Mouse (Mus musculus) C2C12 (cell line): Measurements from ENCODE around the gene Olfr325. TPM values are rescaled to one million over a fixed set of nuclear protein-coding genes. Genes with fewer than 3 reads are reported as not detected.

Source experiments
- H3K27me3 ChIP-seq: one replicate; pipeline ENCODE4 v1.6.1; 2011; ENCODE audit not compliant: control insufficient read depth, insufficient read depth, insufficient read length
- H3K36me3 ChIP-seq: one replicate; pipeline ENCODE4 v1.6.1; 2011; ENCODE audit not compliant: control insufficient read depth, insufficient read depth
- H3K4me3 ChIP-seq: one replicate; pipeline ENCODE4 v1.5.1; 2011; ENCODE audit warnings: mild to moderate bottlenecking, control low read depth; ENCODE audit not compliant: poor library complexity, insufficient read depth, severe bottlenecking
- H3K79me2 ChIP-seq: one replicate; pipeline ENCODE4 v1.6.1; 2011; ENCODE audit not compliant: control insufficient read depth, insufficient read depth
- H3K79me3 ChIP-seq: one replicate; pipeline ENCODE4 v1.6.1; 2011; ENCODE audit warnings: low read depth, control low read depth
- H3ac ChIP-seq: one replicate; pipeline ENCODE3; 2011; ENCODE audit warnings: low read depth; ENCODE audit not compliant: control insufficient read depth, insufficient read length
- CEBPB ChIP-seq: IDR thresholded peaks from one replicate; pipeline ENCODE4 v1.6.1; 2011; ENCODE audit warnings: low read depth, mild to moderate bottlenecking, control low read depth, moderate library complexity
- CTCF ChIP-seq: IDR thresholded peaks from one replicate; pipeline ENCODE4 v1.5.1; 2011; ENCODE audit not compliant: control insufficient read depth, insufficient read depth, insufficient read length
- FOSL1 ChIP-seq: IDR thresholded peaks from one replicate; pipeline ENCODE4 v1.8.0; 2011; ENCODE audit warnings: mild to moderate bottlenecking, low read length; ENCODE audit not compliant: poor library complexity, insufficient read depth, severe bottlenecking
- MAX ChIP-seq: IDR thresholded peaks from one replicate; pipeline ENCODE4 v1.6.1; 2011; ENCODE audit warnings: mild to moderate bottlenecking, control low read depth
- MYOD1 ChIP-seq: IDR thresholded peaks from one replicate; pipeline ENCODE4 v1.6.1; 2011; ENCODE audit warnings: low read depth; ENCODE audit not compliant: control insufficient read depth, insufficient read length
- MYOG ChIP-seq: IDR thresholded peaks from one replicate; pipeline ENCODE4 v1.6.1; 2011; ENCODE audit not compliant: control insufficient read depth, insufficient read length; ENCODE audit errors: extremely low read depth
- USF1 ChIP-seq: IDR thresholded peaks from one replicate; pipeline ENCODE4 v1.6.1; 2011; ENCODE audit warnings: low read depth, mild to moderate bottlenecking, control low read depth, moderate library complexity
- polyA plus RNA-seq: library from polyadenylated mRNA; unstranded; fragments of >200 nt; fragmentation: generic; extraction: Trizol; gene quantifications from one replicate; pipeline ENCODE4 v1.2.1, GENCODE M21; 2012; ENCODE audit warnings: missing spikeins

Olfr325 gene
- polyA plus RNA-seq, 1 experiment, result not detected

GRCm38 (mm10) chr11:58604688-58605087 is 27.2 kb downstream of the Olfr325 start:
- H3ac ChIP-seq, result no peak overlapping the region
- H3K79me2 ChIP-seq, result no peaks in the 10 kb centered on the region
- TF ChIP-seq FOSL1, result no peak
- no peak for TF ChIP-seq USF1
- TF ChIP-seq CTCF, result no peak
- TF ChIP-seq MYOD1, result no peak
- TF ChIP-seq MYOG, result no peak
- no peak for TF ChIP-seq MAX
- H3K4me3 ChIP-seq, result no peak overlapping the region
- no peaks in the 10 kb centered on the region for H3K79me3 ChIP-seq
- no peaks in the 10 kb centered on the region for H3K27me3 ChIP-seq
- H3K36me3 ChIP-seq, result no peaks in the 10 kb centered on the region

- TF ChIP-seq CTCF (no peak), MYOG (no peak), MAX (no peak), USF1 (no peak), CEBPB (no peak), MYOD1 (no peak), FOSL1 (no peak)
- Histone ChIP-seq H3K36me3 (no peaks in the 10 kb centered on the region), H3ac (no peak overlapping the region), H3K79me2 (no peaks in the 10 kb centered on the region), H3K79me3 (no peaks in the 10 kb centered on the region), H3K27me3 (no peaks in the 10 kb centered on the region), H3K4me3 (no peak overlapping the region)
These were observed 27.7 kb downstream of the Olfr325 start for GRCm38 (mm10) chr11:58605228-58605627.

- no peak overlapping the region for H3K4me3 ChIP-seq
- no peak overlapping the region for H3ac ChIP-seq
- H3K79me3 ChIP-seq, result no peaks in the 10 kb centered on the region
- H3K27me3 ChIP-seq, result no peaks in the 10 kb centered on the region
- TF ChIP-seq CTCF, result no peak
- H3K36me3 ChIP-seq, result no peaks in the 10 kb centered on the region
- no peaks in the 10 kb centered on the region for H3K79me2 ChIP-seq
These were observed 28.8 kb downstream of the Olfr325 start for GRCm38 (mm10) chr11:58606177-58606919.

- TF ChIP-seq MYOG, result no peak
- no peak for TF ChIP-seq CEBPB
- TF ChIP-seq USF1, result no peak
- TF ChIP-seq CTCF, result no peak
- no peak for TF ChIP-seq FOSL1
- no peak for TF ChIP-seq MAX
- no peak for TF ChIP-seq MYOD1
- H3K4me3 ChIP-seq, result no peak overlapping the region
- no peaks in the 10 kb centered on the region for H3K36me3 ChIP-seq
- no peaks in the 10 kb centered on the region for H3K27me3 ChIP-seq
- H3K79me2 ChIP-seq, result no peaks in the 10 kb centered on the region
- no peaks in the 10 kb centered on the region for H3K79me3 ChIP-seq
- H3ac ChIP-seq, result no peak overlapping the region
These were observed 29.5 kb downstream of the Olfr325 start for GRCm38 (mm10) chr11:58607030-58607429.

- Histone ChIP-seq H3K36me3 (no peaks in the 10 kb centered on the region), H3K27me3 (no peaks in the 10 kb centered on the region), H3ac (no peak overlapping the region), H3K79me2 (no peaks in the 10 kb centered on the region), H3K4me3 (no peak overlapping the region), H3K79me3 (no peaks in the 10 kb centered on the region)
- TF ChIP-seq USF1, result no peak
- no peak for TF ChIP-seq MYOD1
- no peak for TF ChIP-seq CEBPB
- TF ChIP-seq MYOG, result no peak
- no peak for TF ChIP-seq CTCF
- no peak for TF ChIP-seq MAX
- TF ChIP-seq FOSL1, result no peak
These were observed 35.8 kb downstream of the Olfr325 start for GRCm38 (mm10) chr11:58613359-58613758.

GRCm38 (mm10) chr11:58614526-58614925 is 37.0 kb downstream of the Olfr325 start:
- H3K27me3 ChIP-seq, result no peaks in the 10 kb centered on the region
- no peak overlapping the region for H3K4me3 ChIP-seq
- H3K36me3 ChIP-seq, result no peaks in the 10 kb centered on the region
- H3ac ChIP-seq, result no peak overlapping the region
- H3K79me2 ChIP-seq, result no peaks in the 10 kb centered on the region
- no peaks in the 10 kb centered on the region for H3K79me3 ChIP-seq
- TF ChIP-seq CEBPB (no peak), FOSL1 (no peak), MYOD1 (no peak), MAX (no peak), CTCF (no peak), MYOG (no peak), USF1 (no peak)
